Mouse (Mus musculus): Measurements from ENCODE around the gene Acadvl.

DNA sequence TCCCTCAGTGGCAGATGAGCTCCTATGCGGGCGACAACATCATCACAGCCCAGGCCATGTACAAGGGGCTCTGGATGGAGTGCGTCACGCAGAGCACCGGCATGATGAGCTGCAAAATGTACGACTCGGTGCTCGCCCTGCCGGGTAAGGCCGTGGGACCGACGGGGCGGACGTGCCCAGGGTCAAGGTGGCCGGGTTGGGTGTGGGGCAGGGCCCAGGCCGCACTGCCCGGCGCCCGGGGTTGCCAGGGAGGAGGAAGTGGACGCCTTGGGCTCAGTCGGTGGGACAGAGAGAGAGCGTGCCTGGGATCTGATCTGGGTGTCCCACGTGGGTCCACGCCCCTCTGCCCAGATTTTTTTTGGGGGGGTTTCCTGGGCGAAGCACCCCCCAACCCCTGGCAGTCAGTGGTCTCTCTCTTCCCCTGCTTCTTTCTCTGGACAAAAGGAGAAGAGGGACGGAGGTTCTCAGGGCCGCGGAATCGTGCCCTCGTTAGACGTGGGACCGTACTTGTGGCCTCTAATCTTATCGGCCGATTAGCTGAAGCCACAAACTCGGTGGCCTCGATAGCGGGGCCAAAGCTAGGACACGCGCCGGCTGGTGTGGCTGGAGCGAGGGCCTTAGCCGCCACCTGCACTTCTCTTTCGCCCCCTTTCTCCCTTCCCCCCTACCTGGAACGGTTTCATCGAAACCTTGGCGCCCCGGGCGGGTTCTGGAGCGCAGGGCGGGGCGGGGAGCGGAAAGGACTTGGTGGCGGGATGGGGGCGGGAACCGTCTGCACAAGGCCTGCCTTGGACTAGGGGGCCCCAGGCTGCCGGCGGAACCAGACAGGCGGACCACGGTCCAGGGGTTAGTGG is 49.0 kb downstream of the Acadvl start:
- TF ChIP-seq POLR2A (IDR thresholded peaks at IDR 0.05; ENCODE audit: insufficient read depth, low read depth, low read length) (no peak), CTCF (IDR thresholded peaks at IDR 0.05; ENCODE audit: insufficient read depth, low read depth, low read length) (no peak)

All from olfactory bulb, adult 2 months (tissue).